Mouse (Mus musculus) heart, adult 2 months (tissue): ENCODE data around the gene Mef2c.

ENCODE experiments used
- CTCF ChIP-seq: fragments of 200-600 bp; IDR thresholded peaks from 2 replicates; pipeline ENCODE4 v1.8.1; 2022; ENCODE audit warnings: antibody characterized with exemption, mild to moderate bottlenecking, moderate library complexity
- EP300 ChIP-seq: fragments of 200-500 bp; IDR thresholded peaks from 2 replicates; pipeline ENCODE4 v1.6.1; 2011; ENCODE audit warnings: low read depth, low read length, control low read depth; ENCODE audit not compliant: insufficient read depth
- POLR2A ChIP-seq: fragments of 200-500 bp; IDR thresholded peaks from 2 replicates; pipeline ENCODE4 v1.6.1; 2011; ENCODE audit warnings: mild to moderate bottlenecking, low read depth, low read length, control low read depth; ENCODE audit not compliant: insufficient read depth

GRCm38 (mm10) chr13:83497708-83498107 is 6.1 kb upstream of the Mef2c start:
- TF ChIP-seq POLR2A (no peak), CTCF (no peak), EP300 (no peak)
